Mouse (Mus musculus) heart, embryonic 13.5 days (tissue): ENCODE results near the gene Flvcr1. TPM values are rescaled to one million over a fixed set of nuclear protein-coding genes. Genes with fewer than 3 reads are reported as not detected.
"Not testable (repeated sequence)": the region's sequence is repeated elsewhere in the genome, so short reads cannot be mapped to it uniquely, and the experiment has no call there.

Experiments used
- ATAC-seq: fragments of 200-750 bp; cut with Nextera tagmentation; 2 replicates; pipeline ENCODE4 v1.8.0; 2017; ENCODE audit warnings: moderate TSS enrichment; ENCODE audit not compliant: insufficient number of reproducible peaks, low FRiP score, low TSS enrichment; ENCODE audit errors: extremely low read depth
- H3K27ac ChIP-seq: fragments of 300-500 bp; sonication (generic); replicated peaks from 2 replicates; pipeline ENCODE4 v1.5.1; 2015; ENCODE audit warnings: moderate library complexity, mild to moderate bottlenecking, inconsistent platforms
- H3K27me3 ChIP-seq: fragments of 300-500 bp; sonication (generic); replicated peaks from 2 replicates; pipeline ENCODE4 v1.6.1; 2015; ENCODE audit warnings: mild to moderate bottlenecking, inconsistent platforms
- H3K36me3 ChIP-seq: fragments of 300-500 bp; sonication (generic); 2 replicates; pipeline ENCODE4 v1.6.1; 2015; ENCODE audit warnings: mild to moderate bottlenecking, inconsistent platforms
- H3K4me1 ChIP-seq: fragments of 300-500 bp; sonication (generic); 2 replicates; pipeline ENCODE4 v1.6.1; 2015; ENCODE audit warnings: inconsistent platforms
- H3K4me2 ChIP-seq: fragments of 300-500 bp; sonication (generic); 2 replicates; pipeline ENCODE4 v1.6.1; 2015; ENCODE audit warnings: inconsistent platforms, mild to moderate bottlenecking, moderate library complexity
- H3K4me3 ChIP-seq: fragments of 300-500 bp; sonication (generic); 2 replicates; pipeline ENCODE4 v1.5.1; 2015; ENCODE audit warnings: moderate library complexity, mild to moderate bottlenecking, inconsistent platforms
- H3K9ac ChIP-seq: fragments of 300-500 bp; sonication (generic); 2 replicates; pipeline ENCODE4 v1.6.1; 2015; ENCODE audit warnings: inconsistent platforms, mild to moderate bottlenecking, moderate library complexity
- H3K9me3 ChIP-seq: fragments of 300-500 bp; sonication (generic); 2 replicates; pipeline ENCODE4 v1.6.1; 2016; ENCODE audit warnings: inconsistent platforms
- WGBS: fragments of 180-500 bp; shearing (Covaris S2); methylation state at CpG from one replicate; pipeline ENCODE4 v1.1.7; 2015; ENCODE audit warnings: mixed read lengths; 5-methylcytosine and 5-hydroxymethylcytosine counted together
- polyA plus RNA-seq: library from polyadenylated mRNA; unstranded; fragments of >200 nt; fragmentation: Nextera tagmentation; extraction: Ambion mirVana; gene quantifications from 2 replicates; pipeline ENCODE4 v1.2.1, GENCODE M21; 2015

Flvcr1 gene
- polyA plus RNA-seq, 1 experiment from 2014 or later: 2.6 TPM

- Histone ChIP-seq H3K9ac (no peak overlapping the region), H3K4me2 (no peak overlapping the region), H3K4me3 (no peak overlapping the region), H3K27ac (no peak overlapping the region), H3K4me1 (no peaks in the 10 kb centered on the region), H3K27me3 (peaks cover 4% of the 10 kb centered on the region; the same call in 1 of the 2 replicates), H3K9me3 (no peaks in the 10 kb centered on the region), H3K36me3 (no peaks in the 10 kb centered on the region)
- 86% methylated on average over 4 of the region's 4 CpGs for WGBS
- ATAC-seq: no peak
Observed at GRCm38 (mm10) chr1:191037999-191038398, 12.0 kb upstream of the Flvcr1 start.

DNA sequence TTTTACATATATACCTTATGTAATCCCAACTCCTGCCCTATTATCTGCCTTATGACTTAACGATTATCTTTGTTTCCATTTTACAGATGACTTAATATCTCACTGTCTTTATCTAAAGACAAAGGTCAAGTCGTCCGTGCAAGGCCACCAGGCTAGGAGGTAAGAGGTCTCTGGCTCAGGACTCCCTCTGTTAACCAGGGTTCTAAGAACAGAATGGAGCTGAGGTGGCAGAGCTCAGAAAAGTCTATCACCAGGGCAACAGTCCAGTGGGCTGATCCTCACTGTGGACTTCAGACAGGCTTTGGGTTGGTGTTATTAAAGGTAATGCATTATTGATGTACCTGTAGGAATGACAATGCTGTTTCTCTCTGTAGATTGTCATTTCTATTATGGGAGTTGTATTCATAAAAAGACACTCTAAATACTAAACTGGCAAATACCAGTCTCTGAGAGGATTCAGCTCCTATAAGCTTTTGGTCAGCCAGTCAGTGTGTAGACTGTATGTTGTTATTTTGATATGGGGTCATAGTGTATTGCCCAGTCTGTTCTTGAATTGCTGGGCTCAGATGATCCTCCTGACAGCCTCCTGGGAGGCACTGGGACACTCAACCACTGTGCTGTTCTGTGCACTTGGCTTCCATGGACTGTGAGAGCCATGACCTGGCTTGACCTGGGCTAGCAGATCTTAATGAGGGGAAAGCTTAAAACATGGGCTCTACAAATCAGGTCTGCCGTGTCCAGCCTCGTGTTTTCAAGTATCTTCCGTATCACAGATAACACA, 10.8 kb upstream of the Flvcr1 start, which contains the start of gene Spata45:
Gene Spata45 (plus strand): TSS at position 86 of the 781 bp plus-strand sequence.
- Histone ChIP-seq H3K27me3 (peaks cover 4% of the 10 kb centered on the region; the same call in 1 of the 2 replicates), H3K27ac (no peak within 1 kb of the TSS), H3K36me3 (no peaks in the 10 kb centered on the region), H3K4me1 (no peaks in the 10 kb centered on the region), H3K9ac (no peak within 1 kb of the TSS), H3K4me2 (no peak within 1 kb of the TSS), H3K4me3 (no peak within 1 kb of the TSS), H3K9me3 (no peaks in the 10 kb centered on the region)
- WGBS: 57% methylated on average over 6 of the region's 6 CpGs
- ATAC-seq: no peak

DNA sequence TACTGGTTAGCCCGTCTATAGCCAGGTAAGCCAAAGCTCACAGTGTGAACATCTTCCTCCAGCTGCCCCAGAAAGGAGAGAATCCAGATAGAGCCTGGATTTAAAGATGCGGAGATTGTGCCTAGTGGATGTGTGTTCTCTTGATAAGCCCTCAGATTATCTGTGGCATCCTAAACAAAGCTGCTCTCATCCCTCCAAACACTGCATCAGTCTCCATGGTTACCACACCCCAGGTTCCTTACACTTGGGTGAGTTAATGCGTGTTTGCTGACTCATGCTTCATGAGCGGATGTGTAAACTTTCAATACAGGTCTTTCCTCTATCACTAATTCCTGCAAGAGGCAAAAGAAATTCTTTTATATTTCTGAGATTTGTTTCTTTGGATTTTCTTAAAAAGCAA, 9.7 kb upstream of the Flvcr1 start:
- Histone ChIP-seq H3K27ac (no peak overlapping the region), H3K36me3 (no peaks in the 10 kb centered on the region), H3K4me3 (no peak overlapping the region), H3K27me3 (peaks cover 4% of the 10 kb centered on the region; the same call in 1 of the 2 replicates), H3K4me1 (peaks cover 5% of the 10 kb centered on the region; the same call in 1 of the 2 replicates), H3K9me3 (no peaks in the 10 kb centered on the region), H3K4me2 (no peak overlapping the region), H3K9ac (no peak overlapping the region)
- no peak for ATAC-seq
- WGBS: 37% methylated on average over 4 of the region's 4 CpGs

DNA sequence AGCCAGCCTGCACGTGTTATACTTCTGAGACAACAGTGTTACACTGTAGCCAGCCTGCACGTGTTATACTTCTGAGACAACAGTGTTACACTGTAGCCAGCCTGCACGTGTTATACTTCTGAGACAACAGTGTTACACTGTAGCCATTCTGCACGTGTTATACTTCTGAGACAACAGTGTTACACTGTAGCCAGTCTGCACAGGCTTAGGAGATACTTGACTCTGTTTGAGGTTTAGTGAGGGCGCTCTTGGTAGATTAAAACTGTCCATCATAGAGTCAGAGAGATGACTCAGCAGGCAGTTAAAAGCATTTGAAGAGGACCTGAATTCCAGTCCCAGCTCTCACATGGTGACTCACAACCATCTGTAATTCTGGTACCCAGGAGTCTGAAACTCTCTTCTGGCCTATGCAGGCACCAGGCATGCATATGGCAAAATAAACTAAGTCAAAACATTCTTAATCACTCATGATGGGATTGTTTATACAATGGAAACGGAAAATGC, 5.0 kb upstream of the Flvcr1 start:
- WGBS: 65% methylated on average over 6 of the region's 6 CpGs
- H3K9ac ChIP-seq, ATAC-seq, H3K9me3 ChIP-seq, H3K36me3 ChIP-seq, H3K27ac ChIP-seq, H3K27me3 ChIP-seq, H3K4me3 ChIP-seq, H3K4me2 ChIP-seq: not testable (repeated sequence)
- H3K4me1 ChIP-seq: peaks cover 14% of the 10 kb centered on the region

DNA sequence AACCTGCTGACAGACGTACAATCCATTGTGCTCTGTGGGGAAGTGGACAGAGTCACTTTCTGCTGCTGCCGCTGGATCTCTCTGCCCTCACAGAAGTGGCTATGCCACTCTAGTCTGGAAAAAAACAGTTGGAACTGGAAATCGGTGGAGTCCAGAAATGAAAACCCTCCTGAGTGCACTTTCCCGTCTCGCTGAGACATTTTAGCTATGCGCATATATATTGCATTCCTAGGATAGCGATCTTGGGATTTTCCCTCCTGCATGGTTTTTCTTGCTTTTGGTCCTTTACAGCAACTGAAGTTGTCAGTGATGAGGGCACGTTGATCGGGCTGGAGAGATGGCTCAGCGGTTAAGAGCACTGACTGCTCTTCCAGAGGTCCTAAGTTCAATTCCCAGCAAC, 4.2 kb upstream of the Flvcr1 start:
- WGBS: 66% methylated on average over 10 of the region's 10 CpGs
- Histone ChIP-seq H3K4me2 (no peak overlapping the region), H3K4me3 (no peak overlapping the region), H3K27ac (no peak overlapping the region), H3K27me3 (peaks cover 3% of the 10 kb centered on the region; the same call in 1 of the 2 replicates), H3K9me3 (no peaks in the 10 kb centered on the region), H3K4me1 (peaks cover 16% of the 10 kb centered on the region), H3K9ac (no peak overlapping the region), H3K36me3 (no peaks in the 10 kb centered on the region)
- ATAC-seq: no peak

- Histone ChIP-seq H3K9ac (peak overlapping the region; percentile 96), H3K9me3 (no peaks in the 10 kb centered on the region), H3K4me3 (peak overlapping the region; percentile 84), H3K4me1 (peaks cover 25% of the 10 kb centered on the region), H3K4me2 (peak overlapping the region; percentile 98), H3K27ac (peak overlapping the region; percentile 87), H3K36me3 (peaks cover 17% of the 10 kb centered on the region), H3K27me3 (no peaks in the 10 kb centered on the region)
- no peak for ATAC-seq
- WGBS: 2% methylated on average over 69 of the region's 69 CpGs
Observed at GRCm38 (mm10) chr1:191025016-191026012, 644 bp downstream of the Flvcr1 start.

DNA sequence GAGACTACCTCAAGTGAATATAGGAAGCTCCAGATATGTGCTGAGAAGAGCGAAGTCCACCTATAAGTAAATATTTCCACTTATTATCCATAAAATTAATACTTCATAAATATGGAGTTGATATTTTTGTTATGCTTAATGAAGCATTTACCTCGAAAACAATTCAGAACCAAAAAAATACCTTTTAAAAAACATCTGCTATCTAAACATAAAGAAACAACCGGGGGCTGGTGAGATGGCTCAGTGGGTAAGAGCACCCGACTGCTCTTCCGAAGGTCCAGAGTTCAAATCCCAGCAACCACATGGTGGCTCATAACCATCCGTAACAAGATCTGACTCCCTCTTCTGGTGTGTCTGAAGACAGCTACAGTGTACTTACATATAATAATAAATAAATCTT, 2.2 kb downstream of the Flvcr1 start:
- not testable (repeated sequence) for H3K4me2 ChIP-seq, H3K27ac ChIP-seq, H3K9ac ChIP-seq, H3K4me3 ChIP-seq, ATAC-seq, H3K27me3 ChIP-seq, H3K9me3 ChIP-seq
- WGBS: 90% methylated on average over 6 of the region's 6 CpGs
- Histone ChIP-seq H3K36me3 (peaks cover 31% of the 10 kb centered on the region), H3K4me1 (peaks cover 25% of the 10 kb centered on the region)

GRCm38 (mm10) chr1:191023140-191023539, 2.8 kb downstream of the Flvcr1 start:
- H3K4me3 ChIP-seq: no peak overlapping the region
- H3K4me2 ChIP-seq: no peak overlapping the region
- no peaks in the 10 kb centered on the region for H3K9me3 ChIP-seq
- no peak overlapping the region for H3K9ac ChIP-seq
- H3K36me3 ChIP-seq: peaks cover 34% of the 10 kb centered on the region
- H3K27ac ChIP-seq: no peak overlapping the region
- 79% methylated on average over 2 of the region's 2 CpGs for WGBS
- peaks cover 25% of the 10 kb centered on the region for H3K4me1 ChIP-seq
- no peaks in the 10 kb centered on the region for H3K27me3 ChIP-seq
- no peak for ATAC-seq

DNA sequence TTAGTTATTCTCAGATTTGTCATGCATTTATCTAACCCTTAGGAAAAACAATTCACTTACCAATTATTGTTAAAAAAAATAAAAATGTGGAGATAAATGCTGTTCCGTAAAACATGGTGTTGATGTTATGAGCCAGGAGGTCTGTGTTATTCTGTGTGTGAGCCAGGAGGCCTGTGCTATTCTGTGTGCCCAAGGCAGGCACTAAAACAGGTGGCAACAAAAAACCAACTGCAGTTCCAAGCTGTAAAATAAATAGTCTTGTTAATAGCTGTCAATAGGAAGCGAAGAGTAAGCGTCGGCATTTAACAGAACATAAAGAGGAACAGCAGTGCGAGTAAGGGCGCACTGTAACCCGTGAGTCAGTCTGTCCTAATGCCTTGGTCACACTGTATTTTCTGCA, 4.9 kb downstream of the Flvcr1 start:
- WGBS: 93% methylated on average over 7 of the region's 7 CpGs

GRCm38 (mm10) chr1:191020217-191020924, 5.6 kb downstream of the Flvcr1 start:
- Histone ChIP-seq H3K4me3 (no peak overlapping the region), H3K27me3 (no peaks in the 10 kb centered on the region)
- 84% methylated on average over 3 of the region's 3 CpGs for WGBS

More for the DNA sequence above, 4.9 kb downstream of the Flvcr1 start:
- no peak overlapping the region for H3K4me2 ChIP-seq
- no peaks in the 10 kb centered on the region for H3K9me3 ChIP-seq
- no peak overlapping the region for H3K9ac ChIP-seq
- peaks cover 16% of the 10 kb centered on the region for H3K4me1 ChIP-seq
- ATAC-seq: no peak
- no peak overlapping the region for H3K27ac ChIP-seq
- no peak overlapping the region for H3K4me3 ChIP-seq
- H3K27me3 ChIP-seq: no peaks in the 10 kb centered on the region
- peaks cover 40% of the 10 kb centered on the region for H3K36me3 ChIP-seq

More at GRCm38 (mm10) chr1:191020217-191020924, 5.6 kb downstream of the Flvcr1 start:
- H3K27ac ChIP-seq: no peak overlapping the region
- H3K9ac ChIP-seq: no peak overlapping the region
- H3K4me1 ChIP-seq: peaks cover 16% of the 10 kb centered on the region
- H3K36me3 ChIP-seq: peaks cover 41% of the 10 kb centered on the region
- no peak for ATAC-seq
- no peak overlapping the region for H3K4me2 ChIP-seq
- H3K9me3 ChIP-seq: no peaks in the 10 kb centered on the region
